In genomic region chr12:79686594-79687325, GRCm38 (mm10) we compare ENCODE assay signal across 16 mouse cellular contexts.
DNase-seq lines count a peak whose midpoint lies in the region; ATAC-seq lines count a peak whose summit lies in the region.
"Had no signal": no experiment of that assay in that cellular context is flagged by ENCODE, and none has a peak within 500 bp of the region (broad histone marks: within the 10 kb centered on the region; RNA-seq: fewer than 3 reads in every experiment).

No protein-coding gene starts in this region.

- no peaks in the 10 kb centered on the region for H3K36me3 ChIP-seq in forebrain, embryonic 13.5 days (ENCODE audit: poor library complexity, severe bottlenecking)
- H3K36me3 ChIP-seq in forebrain, embryonic 15.5 days, result no peaks in the 10 kb centered on the region
- H3K36me3 ChIP-seq in lung, embryonic 15.5 days, result no peaks in the 10 kb centered on the region
- no peaks in the 10 kb centered on the region for H3K36me3 ChIP-seq in embryonic facial prominence, embryonic 13.5 days
- H3K36me3 ChIP-seq: liver, embryonic 15.5 days; neural tube, embryonic 12.5 days had no signal

- no peak overlapping the region for H3K9ac ChIP-seq in forebrain, embryonic 13.5 days
- no peak overlapping the region for H3K9ac ChIP-seq in forebrain, embryonic 15.5 days (replicated peaks)
- H3K9ac ChIP-seq in lung, embryonic 15.5 days, result no peak overlapping the region
- H3K9ac ChIP-seq in embryonic facial prominence, embryonic 13.5 days, result no peak overlapping the region
- H3K9ac ChIP-seq: liver, embryonic 15.5 days; neural tube, embryonic 12.5 days had no signal

- WGBS in forebrain, embryonic 13.5 days, result 47% methylated on average over 9 of the region's 9 CpGs
- WGBS in forebrain, embryonic 15.5 days, result 43% methylated on average over 9 of the region's 9 CpGs
- WGBS in lung, embryonic 15.5 days, result 76% methylated on average over 9 of the region's 9 CpGs
- 50% methylated on average over 9 of the region's 9 CpGs for WGBS in embryonic facial prominence, embryonic 13.5 days

- H3K27me3 ChIP-seq in forebrain, embryonic 13.5 days, result no peaks in the 10 kb centered on the region
- H3K27me3 ChIP-seq in forebrain, embryonic 15.5 days, result no peaks in the 10 kb centered on the region
- no peaks in the 10 kb centered on the region for H3K27me3 ChIP-seq in lung, embryonic 15.5 days
- H3K27me3 ChIP-seq in embryonic facial prominence, embryonic 13.5 days, result no peaks in the 10 kb centered on the region
- H3K27me3 ChIP-seq: liver, embryonic 15.5 days; neural tube, embryonic 12.5 days; Patski had no signal

- no peaks in the 10 kb centered on the region for H3K9me3 ChIP-seq in forebrain, embryonic 13.5 days (replicated peaks)
- no peaks in the 10 kb centered on the region for H3K9me3 ChIP-seq in forebrain, embryonic 15.5 days
- no peaks in the 10 kb centered on the region for H3K9me3 ChIP-seq in lung, embryonic 15.5 days
- no peaks in the 10 kb centered on the region for H3K9me3 ChIP-seq in embryonic facial prominence, embryonic 13.5 days
- H3K9me3 ChIP-seq: liver, embryonic 15.5 days; neural tube, embryonic 12.5 days had no signal

- DNase-seq in lung, postnatal 36 days, result no peak
- DNase-seq in gastrocnemius, postnatal 4 days (ENCODE audit: low spot score in 2 of 2), result no peak
- DNase-seq in Muller cell, postnatal 12 days (ENCODE audit: inconsistent ontology term), result no peak
- DNase-seq: adrenal gland, postnatal 14 days; kidney, postnatal 10 days; midbrain, embryonic 14.5 days; retina, postnatal 1 day; thymus, postnatal 14 days had no signal

- no peak overlapping the region for H3K27ac ChIP-seq in forebrain, embryonic 13.5 days
- H3K27ac ChIP-seq in forebrain, embryonic 15.5 days (replicated peaks), result no peak overlapping the region
- 0 out of 2 replicates have a peak overlapping the region, but pooled peaks have one; percentile 30 for H3K27ac ChIP-seq in lung, embryonic 15.5 days
- peak overlapping the region; percentile 48 for H3K27ac ChIP-seq in embryonic facial prominence, embryonic 13.5 days
- H3K27ac ChIP-seq: liver, embryonic 15.5 days; neural tube, embryonic 12.5 days had no signal

- ATAC-seq in forebrain, embryonic 13.5 days, result 0 out of 2 replicates have a peak, but pooled peaks have one; percentile 24
- ATAC-seq in forebrain, embryonic 15.5 days (replicated peaks), result no peak
- ATAC-seq in lung, embryonic 15.5 days (ENCODE audit: borderline replicate concordance, extremely low read depth, low FRiP score, low TSS enrichment), result no peak
- no peak for ATAC-seq in embryonic facial prominence, embryonic 13.5 days (ENCODE audit: insufficient number of reproducible peaks, insufficient read depth, low FRiP score, low TSS enrichment, low read depth)
- ATAC-seq in megakaryocyte progenitor cell, adult 5-6 weeks (replicated peaks; ENCODE audit: poor library complexity), result peak; percentile 50
- ATAC-seq: Patski had no signal

- peaks cover 16% of the 10 kb centered on the region for H3K4me1 ChIP-seq in forebrain, embryonic 13.5 days
- 0 out of 2 replicates have a peak, but pooled peaks cover 5% of the 10 kb centered on the region for H3K4me1 ChIP-seq in forebrain, embryonic 15.5 days
- H3K4me1 ChIP-seq in lung, embryonic 15.5 days, result peaks cover 46% of the 10 kb centered on the region
- H3K4me1 ChIP-seq in embryonic facial prominence, embryonic 13.5 days, result peaks cover 45% of the 10 kb centered on the region

- no peak overlapping the region for H3K4me3 ChIP-seq in forebrain, embryonic 13.5 days
- H3K4me3 ChIP-seq in forebrain, embryonic 15.5 days, result no peak overlapping the region
- no peak overlapping the region for H3K4me3 ChIP-seq in lung, embryonic 15.5 days
- H3K4me3 ChIP-seq in embryonic facial prominence, embryonic 13.5 days, result no peak overlapping the region
- H3K4me3 ChIP-seq: liver, embryonic 15.5 days; neural tube, embryonic 12.5 days had no signal

- H3K4me2 ChIP-seq in forebrain, embryonic 13.5 days, result no peak overlapping the region
- H3K4me2 ChIP-seq in forebrain, embryonic 15.5 days (replicated peaks), result no peak overlapping the region
- H3K4me2 ChIP-seq in lung, embryonic 15.5 days, result no peak overlapping the region
- no peak overlapping the region for H3K4me2 ChIP-seq in embryonic facial prominence, embryonic 13.5 days
- H3K4me2 ChIP-seq: liver, embryonic 15.5 days; neural tube, embryonic 12.5 days had no signal

Comparison
In these comparisons a context has a peak if more than half of its experiments do, and no peak if none do; other contexts are left out.
1. ATAC-seq: peak in forebrain, embryonic 13.5 days (single experiment) and megakaryocyte progenitor cell, adult 5-6 weeks (single experiment); none in forebrain, embryonic 15.5 days (single experiment), lung, embryonic 15.5 days (single experiment) and embryonic facial prominence, embryonic 13.5 days (single experiment).
2. H3K27ac ChIP-seq: peak in lung, embryonic 15.5 days (single experiment) and embryonic facial prominence, embryonic 13.5 days (single experiment); none in forebrain, embryonic 13.5 days (single experiment) and forebrain, embryonic 15.5 days (single experiment).